Mouse (Mus musculus): Measurements from ENCODE around the gene Dusp12.

DNA sequence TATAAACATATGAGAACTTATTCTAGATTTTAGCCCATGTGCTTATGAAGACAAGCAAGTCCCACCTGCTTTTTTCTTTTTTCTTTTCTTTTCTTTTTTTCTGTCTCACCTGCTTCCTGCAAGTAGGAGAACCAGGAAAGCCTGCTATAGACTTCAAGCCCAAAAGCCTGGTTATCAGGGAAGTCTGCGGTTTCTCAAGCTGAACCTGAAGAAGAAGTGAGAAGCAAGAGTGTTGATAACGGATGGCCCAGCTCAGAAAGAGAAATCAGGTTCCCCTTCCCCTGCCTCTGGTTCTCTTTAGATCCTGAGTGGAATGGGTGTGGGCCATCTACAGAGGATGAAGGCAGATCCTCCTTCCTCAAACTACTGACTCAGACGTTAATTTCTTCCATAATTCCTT is 46.7 kb upstream of the Dusp12 start:
- no peak for TF ChIP-seq POLR2A (IDR thresholded peaks at IDR 0.05; ENCODE audit: borderline replicate concordance, extremely low read depth, insufficient read depth, insufficient read length, poor library complexity, severe bottlenecking)
- no peak for TF ChIP-seq CTCF (IDR thresholded peaks at IDR 0.05; ENCODE audit: borderline replicate concordance, extremely low read depth, insufficient read depth, insufficient read length)
